Mouse (Mus musculus) lung, postnatal 0 days (tissue): ENCODE measurements around the gene Gjc2.

Experiments
- CTCF ChIP-seq: IDR thresholded peaks from 2 replicates; pipeline ENCODE4 v1.5.1; 2016; ENCODE audit warnings: antibody characterized with exemption, mild to moderate bottlenecking
- EP300 ChIP-seq: IDR thresholded peaks from 2 replicates; pipeline ENCODE4 v1.6.1; 2016; ENCODE audit warnings: antibody characterized with exemption, mild to moderate bottlenecking, control low read depth

DNA sequence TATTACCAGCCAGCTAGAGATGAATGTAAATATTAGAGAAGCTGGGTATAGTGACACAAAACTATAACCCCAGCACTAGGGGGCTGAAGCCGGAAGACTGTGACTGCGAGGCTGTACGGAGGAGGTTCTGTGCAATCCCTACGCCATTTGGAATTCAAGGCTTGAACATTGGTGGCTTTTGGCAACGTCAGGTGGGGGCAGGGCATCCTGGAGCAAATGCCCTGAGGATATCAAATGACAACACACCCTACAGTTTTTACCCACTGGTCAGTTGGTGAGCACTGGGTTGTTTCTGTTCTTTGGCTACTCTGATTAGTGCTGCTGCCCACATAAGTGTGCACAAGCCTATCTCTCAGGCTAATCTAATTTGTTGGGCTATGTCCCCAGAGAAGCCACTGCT lies 40.1 kb downstream of the Gjc2 start:
- no peak for TF ChIP-seq CTCF
- no peak for TF ChIP-seq EP300
